Mouse (Mus musculus) CD4-positive, CD25-positive, alpha-beta regulatory T cell, adult 2 months (primary cell): ENCODE measurements around the gene Tmem237.

ENCODE experiments used
- DNase-seq: peaks from one replicate; pipeline ENCODE4 v3.0.0-alpha.2; 2012; ENCODE audit warnings: low read depth, low spot score

Tmem237 gene

DNA sequence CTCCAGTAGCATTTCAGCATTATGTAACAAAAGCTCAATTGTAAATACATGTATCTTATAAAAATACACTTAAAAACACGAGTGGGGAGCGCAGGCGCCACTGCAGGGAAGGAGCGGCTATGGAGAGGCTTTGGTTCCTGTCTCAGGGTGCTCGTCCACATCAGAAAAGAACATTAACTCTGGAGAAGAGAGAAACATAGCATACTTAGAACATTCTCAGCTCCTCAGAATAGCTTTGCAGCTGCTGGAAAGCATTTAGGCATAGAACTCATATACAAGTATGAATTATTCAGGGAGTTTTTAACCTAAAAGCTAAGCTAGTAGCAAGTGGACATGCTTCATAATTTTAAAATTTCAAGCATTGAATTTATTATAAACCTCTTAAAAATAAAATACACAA is 19.2 kb downstream of the Tmem237 start:
- no peak for DNase-seq

DNA sequence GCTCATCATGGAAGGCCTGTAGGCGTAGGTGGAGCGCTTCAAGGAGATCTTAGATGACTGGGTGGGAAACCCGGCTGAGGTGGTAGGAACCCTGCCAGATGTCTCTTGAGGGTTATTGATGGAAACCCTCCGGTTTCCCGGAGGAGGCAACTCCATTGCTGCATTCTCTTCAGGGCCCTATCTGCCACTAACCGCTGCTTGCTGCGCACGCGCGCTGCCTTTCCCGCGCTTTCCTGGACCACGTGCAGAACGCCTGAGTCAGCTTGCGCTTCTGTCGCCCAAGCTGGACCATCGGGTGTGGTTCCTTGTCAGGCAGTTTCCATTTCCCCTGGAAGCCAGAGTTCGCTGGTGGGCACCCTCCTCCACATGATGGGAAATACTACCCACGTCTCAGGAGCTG is 25.5 kb downstream of the Tmem237 start, which contains the start of gene C2cd6:
Gene C2cd6 (minus strand): TSS at position 196 of the 400 bp plus-strand sequence.
- no peak for DNase-seq

DNA sequence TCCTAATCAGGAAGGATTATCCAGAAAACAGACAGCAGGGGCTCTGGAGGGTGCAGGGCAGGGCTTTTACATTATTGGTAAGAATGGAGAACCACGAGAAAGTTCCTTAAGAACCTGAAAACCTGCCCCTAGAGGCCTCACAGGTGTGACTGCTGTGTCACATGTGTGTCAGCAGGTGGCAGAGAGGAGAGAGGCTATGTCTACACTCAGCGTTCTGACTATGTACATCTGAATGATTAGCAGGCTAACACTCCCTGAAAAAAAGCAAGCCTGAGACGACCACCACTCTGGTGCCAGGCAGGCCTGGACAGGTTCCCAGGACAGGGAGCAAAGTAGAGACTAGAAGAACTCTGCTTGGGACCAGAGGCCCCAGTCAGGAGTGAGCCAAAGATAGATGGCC is 49.3 kb downstream of the Tmem237 start:
- DNase-seq = peak; percentile 56

DNA sequence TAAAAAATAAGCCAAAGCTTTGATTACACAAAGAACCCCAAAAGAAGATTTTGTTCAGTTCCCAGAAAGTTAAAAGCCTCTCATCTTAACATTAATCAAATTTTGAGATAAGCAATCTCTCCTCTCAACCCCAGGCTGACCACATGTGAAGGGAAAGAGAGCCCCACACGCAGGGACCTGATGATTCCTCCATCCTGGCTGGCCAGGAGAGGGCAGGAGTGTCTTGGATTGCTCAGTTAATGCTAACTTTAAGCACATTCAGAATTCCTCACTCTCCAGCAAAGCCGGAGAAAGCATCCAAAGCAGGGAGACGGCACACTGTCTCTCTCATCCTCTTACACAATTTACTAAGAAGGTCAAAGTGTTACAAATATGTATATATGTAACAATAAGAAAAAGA is 52.2 kb downstream of the Tmem237 start:
- no peak for DNase-seq

DNA sequence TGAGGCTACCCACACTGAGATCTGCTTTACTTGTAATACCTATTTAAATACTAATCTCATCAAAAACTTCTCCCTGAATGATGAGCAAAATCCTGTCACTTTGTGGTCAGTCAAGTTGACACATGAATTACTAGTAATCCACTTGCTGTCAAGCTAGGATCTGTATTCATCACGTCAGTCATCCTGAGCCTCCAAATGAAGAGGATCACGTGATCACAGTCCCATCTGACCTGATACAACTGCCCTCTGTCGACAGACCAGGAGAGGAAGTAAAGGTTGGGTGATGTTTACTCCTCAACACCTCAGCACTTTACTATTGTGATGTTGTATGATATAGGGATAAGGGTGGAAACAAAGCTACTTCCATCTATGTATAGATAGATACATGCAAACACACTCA is 56.5 kb downstream of the Tmem237 start:
- no peak for DNase-seq

DNA sequence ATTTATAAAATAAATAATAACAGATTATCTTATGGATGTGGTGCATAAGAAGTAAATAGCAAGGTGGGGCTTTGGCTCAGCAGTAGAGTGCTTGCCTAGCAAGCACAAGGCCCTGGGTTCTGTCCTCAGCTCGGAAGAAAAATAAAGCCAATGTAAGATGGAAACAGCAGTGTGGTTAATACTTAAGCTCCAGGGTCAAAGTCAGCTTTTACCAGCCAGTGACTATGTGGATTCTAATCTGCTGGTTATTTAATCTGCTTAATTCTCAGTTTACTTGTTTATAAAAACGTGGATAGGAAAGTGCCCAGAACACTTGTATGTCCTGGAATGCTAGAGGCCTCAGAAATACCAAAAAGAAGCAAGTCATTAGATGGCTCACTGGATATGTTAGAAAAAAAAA is 63.3 kb downstream of the Tmem237 start:
- no peak for DNase-seq

DNA sequence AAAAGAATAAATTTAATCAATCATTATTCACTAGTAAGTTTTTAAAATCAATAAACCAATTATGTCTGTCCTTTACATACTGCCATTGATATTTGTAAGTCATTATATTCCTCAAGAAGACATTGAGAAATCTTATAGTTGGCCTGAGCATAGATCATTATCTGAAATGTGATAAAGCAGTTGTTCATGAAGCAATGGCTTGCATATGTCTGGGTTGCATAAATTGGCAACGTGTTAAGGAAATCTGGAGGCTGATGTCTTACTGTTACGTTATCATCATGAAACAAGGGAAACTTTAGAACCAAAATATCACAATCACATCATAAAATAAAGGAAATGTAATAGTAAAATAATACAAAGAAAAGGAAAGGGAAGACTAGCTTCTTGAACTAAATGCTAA is 68.9 kb downstream of the Tmem237 start:
- DNase-seq = no peak
